ENCODE assay signal across 8 mouse cellular contexts in the genomic region with DNA sequence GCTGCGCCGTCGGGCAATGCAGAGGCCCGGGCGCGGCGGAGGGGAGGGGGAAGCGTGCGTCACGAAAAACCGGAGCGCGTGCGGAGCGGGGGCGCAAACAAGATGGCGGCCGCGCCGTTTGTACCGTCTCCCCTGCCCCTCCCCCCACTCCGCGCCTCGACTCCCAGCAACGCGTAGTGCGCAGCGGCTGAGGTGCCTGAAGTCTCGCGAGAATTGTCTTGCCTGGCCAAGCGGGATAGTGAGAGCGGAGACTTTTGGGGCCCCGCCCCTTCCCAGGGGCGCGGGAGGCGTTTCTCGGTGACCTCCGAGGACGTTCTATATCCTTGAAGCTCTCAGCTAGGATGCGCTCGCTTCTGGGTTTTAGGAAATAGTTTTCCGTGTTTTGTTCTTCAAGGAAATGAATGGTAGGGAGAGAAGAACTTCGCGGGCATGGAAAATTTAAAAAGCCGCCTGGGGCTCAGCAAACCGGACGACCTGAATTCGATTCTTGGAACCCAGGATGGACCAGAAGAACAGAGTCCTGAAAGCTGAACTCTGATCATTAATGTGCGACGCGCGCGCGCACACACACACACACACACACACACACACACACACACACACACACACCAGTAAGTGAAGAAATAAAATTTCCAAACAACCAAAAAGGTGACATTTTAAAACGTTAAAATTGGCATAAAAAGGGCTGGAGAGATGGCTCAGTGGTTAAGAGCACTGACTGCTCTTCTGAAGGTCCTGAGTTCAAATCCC. TPM values are rescaled to one million over a fixed set of nuclear protein-coding genes. Genes with fewer than 3 reads are reported as not detected.
DNase-seq lines count a peak whose midpoint lies in the region; ATAC-seq and TF ChIP-seq lines count a peak whose summit lies in the region.

No protein-coding gene starts in this region.

- TF ChIP-seq CTCF in C2C12 (IDR thresholded peaks at IDR 0.05; ENCODE audit: control insufficient read depth, insufficient read depth, insufficient read length): no peak
- TF ChIP-seq CTCF in brain, embryonic 14.5 days (IDR thresholded peaks at IDR 0.05; ENCODE audit: borderline replicate concordance, extremely low read depth, insufficient read depth, insufficient read length): no peak
- TF ChIP-seq CTCF in liver, adult 2 months (IDR thresholded peaks at IDR 0.05; ENCODE audit: low read depth, low read length): no peak

- H3K4me1 ChIP-seq in erythroblast, embryonic 14.5 days (ENCODE audit: control insufficient read depth): peaks cover 41% of the 10 kb centered on the region
- H3K4me1 ChIP-seq in heart, embryonic 11.5 days (ENCODE audit: control insufficient read depth, insufficient read depth, low read length): peaks cover 15% of the 10 kb centered on the region
- H3K4me1 ChIP-seq in kidney, embryonic 16.5 days (ENCODE audit: insufficient read depth, low read length): peaks cover 29% of the 10 kb centered on the region
- H3K4me1 ChIP-seq in liver, adult 2 months (ENCODE audit: control insufficient read depth, insufficient read depth, low read length): peaks cover 12% of the 10 kb centered on the region
- H3K4me1 ChIP-seq in stomach, embryonic 14.5 days (ENCODE audit: control insufficient read depth, insufficient read depth, low read length): peaks cover 10% of the 10 kb centered on the region; the same call in 1 of the 2 replicates

- peak overlapping the region; percentile 99 for H3K27ac ChIP-seq in heart, embryonic 11.5 days (ENCODE audit: low read depth, low read length)
- H3K27ac ChIP-seq in kidney, embryonic 16.5 days (ENCODE audit: low read length): peak overlapping the region; percentile 100
- H3K27ac ChIP-seq in liver, adult 2 months (replicated peaks; ENCODE audit: insufficient read depth, low read depth, low read length): peak overlapping the region; percentile 98
- peak overlapping the region; percentile 99 for H3K27ac ChIP-seq in stomach, embryonic 14.5 days (ENCODE audit: low read length)

- peaks cover 43% of the 10 kb centered on the region for H3K79me2 ChIP-seq in C2C12 (ENCODE audit: control insufficient read depth, insufficient read depth)
- H3K79me2 ChIP-seq in liver, adult 2 months (ENCODE audit: control insufficient read depth, insufficient read depth, low read length): peaks cover 17% of the 10 kb centered on the region; the same call in 1 of the 2 replicates
- H3K79me2 ChIP-seq in myocyte (ENCODE audit: control insufficient read depth, insufficient read depth): peaks cover 42% of the 10 kb centered on the region

- H3K79me3 ChIP-seq in C2C12 (ENCODE audit: low read depth): peaks cover 40% of the 10 kb centered on the region

- H3ac ChIP-seq in C2C12 (ENCODE audit: control insufficient read depth, insufficient read length, low read depth) (peak overlapping the region; percentile 77), myocyte (ENCODE audit: control insufficient read depth, insufficient read length) (peak overlapping the region; percentile 60)

- peak overlapping the region; percentile 88 for H3K4me2 ChIP-seq in heart, embryonic 11.5 days
- peak overlapping the region; percentile 77 for H3K4me2 ChIP-seq in kidney, embryonic 16.5 days (replicated peaks; ENCODE audit: low read depth, low read length)
- H3K4me2 ChIP-seq in myocyte (ENCODE audit: low read depth): peak overlapping the region; percentile 73
- H3K4me2 ChIP-seq in stomach, embryonic 14.5 days (replicated peaks; ENCODE audit: low read depth, low read length): peak overlapping the region; percentile 39

- H3K4me3 ChIP-seq in C2C12 (ENCODE audit: insufficient read depth, poor library complexity, severe bottlenecking) (peak overlapping the region; percentile 84), myocyte (peak overlapping the region; percentile 65)
- peak overlapping the region; percentile 88 for H3K4me3 ChIP-seq in erythroblast, embryonic 14.5 days (replicated peaks)
- peak overlapping the region; percentile 74 for H3K4me3 ChIP-seq in heart, embryonic 11.5 days (ENCODE audit: low read depth, low read length)
- peak overlapping the region; percentile 77 for H3K4me3 ChIP-seq in kidney, embryonic 16.5 days (ENCODE audit: low read length)
- peak overlapping the region; percentile 87 for H3K4me3 ChIP-seq in liver, adult 2 months (ENCODE audit: insufficient read depth, low read depth, low read length)
- H3K4me3 ChIP-seq in stomach, embryonic 14.5 days (ENCODE audit: low read depth, low read length): peak overlapping the region; percentile 69

- peak overlapping the region; percentile 99 for H3K9ac ChIP-seq in heart, embryonic 11.5 days (ENCODE audit: low read depth, low read length)
- peak overlapping the region; percentile 99 for H3K9ac ChIP-seq in kidney, embryonic 16.5 days (replicated peaks; ENCODE audit: low read length)
- H3K9ac ChIP-seq in liver, adult 2 months (ENCODE audit: low read depth, low read length): peak overlapping the region; percentile 98
- H3K9ac ChIP-seq in stomach, embryonic 14.5 days (replicated peaks; ENCODE audit: low read depth, low read length): peak overlapping the region; percentile 97

- WGBS in heart, embryonic 11.5 days (ENCODE audit: insufficient replicate concordance): 1% methylated on average over 54 of the region's 55 CpGs
- under 1% methylated on average over 49 of the region's 55 CpGs for WGBS in kidney, embryonic 16.5 days
- WGBS in liver, adult 2 months: under 1% methylated on average over 54 of the region's 55 CpGs
- whole genome bisulfite sequencing in stomach, embryonic 14.5 days: under 1% methylated on average over 46 of the region's 55 CpGs

- DNase-seq in brain, embryonic 14.5 days (ENCODE audit: low read depth): peak; percentile 99
- DNase-seq in liver, adult 2 months (ENCODE audit: extremely low read depth, low read depth, low spot score): peak; percentile 90

- ATAC-seq in heart, embryonic 11.5 days (replicated peaks; ENCODE audit: insufficient number of reproducible peaks, low FRiP score, low TSS enrichment): peak; percentile 96
- ATAC-seq in kidney, embryonic 16.5 days (ENCODE audit: low FRiP score, low TSS enrichment): peak; percentile 97
- ATAC-seq in stomach, embryonic 14.5 days (ENCODE audit: insufficient number of reproducible peaks, insufficient read depth, low FRiP score, low read depth): peak; percentile 97

- H3K27me3 ChIP-seq in C2C12 (ENCODE audit: control insufficient read depth, insufficient read depth, insufficient read length) (peaks cover 7% of the 10 kb centered on the region), myocyte (ENCODE audit: control insufficient read depth, insufficient read depth, insufficient read length) (no peaks in the 10 kb centered on the region)
- no peaks in the 10 kb centered on the region for H3K27me3 ChIP-seq in erythroblast, embryonic 14.5 days (ENCODE audit: control insufficient read depth)
- H3K27me3 ChIP-seq in heart, embryonic 11.5 days (ENCODE audit: control insufficient read depth, insufficient read depth, low read length): no peaks in the 10 kb centered on the region
- H3K27me3 ChIP-seq in kidney, embryonic 16.5 days (ENCODE audit: insufficient read depth, low read length): no peaks in the 10 kb centered on the region
- H3K27me3 ChIP-seq in liver, adult 2 months (ENCODE audit: control insufficient read depth, insufficient read depth, low read length): no peaks in the 10 kb centered on the region
- H3K27me3 ChIP-seq in stomach, embryonic 14.5 days (ENCODE audit: control insufficient read depth, insufficient read depth, low read length): no peaks in the 10 kb centered on the region

- H3K36me3 ChIP-seq in C2C12 (ENCODE audit: control insufficient read depth, insufficient read depth) (no peaks in the 10 kb centered on the region), myocyte (ENCODE audit: control insufficient read depth, insufficient read depth) (no peaks in the 10 kb centered on the region)
- H3K36me3 ChIP-seq in erythroblast, embryonic 14.5 days (ENCODE audit: control insufficient read depth): peaks cover 28% of the 10 kb centered on the region
- H3K36me3 ChIP-seq in heart, embryonic 11.5 days (ENCODE audit: control insufficient read depth, insufficient read depth, low read length): no peaks in the 10 kb centered on the region
- H3K36me3 ChIP-seq in kidney, embryonic 16.5 days (ENCODE audit: insufficient read depth, low read length): no peaks in the 10 kb centered on the region
- no peaks in the 10 kb centered on the region for H3K36me3 ChIP-seq in liver, adult 2 months (ENCODE audit: control insufficient read depth, insufficient read depth, low read length)
- no peaks in the 10 kb centered on the region for H3K36me3 ChIP-seq in stomach, embryonic 14.5 days (ENCODE audit: control insufficient read depth, insufficient read depth, low read length)

- no peaks in the 10 kb centered on the region for H3K9me3 ChIP-seq in erythroblast, embryonic 14.5 days (ENCODE audit: control insufficient read depth, low read length)
- no peaks in the 10 kb centered on the region for H3K9me3 ChIP-seq in heart, embryonic 11.5 days (replicated peaks; ENCODE audit: control insufficient read depth, low read length)
- H3K9me3 ChIP-seq in kidney, embryonic 16.5 days (ENCODE audit: low read length): no peaks in the 10 kb centered on the region
- no peaks in the 10 kb centered on the region for H3K9me3 ChIP-seq in stomach, embryonic 14.5 days (ENCODE audit: control insufficient read depth, low read depth, low read length)

- peak; percentile 52; the same call in 1 of the 2 replicates for TF ChIP-seq POLR2A in brain, embryonic 14.5 days (IDR thresholded peaks at IDR 0.05; ENCODE audit: borderline replicate concordance, extremely low read depth, insufficient read depth, insufficient read length, poor library complexity, severe bottlenecking)
- TF ChIP-seq POLR2A in liver, adult 2 months (IDR thresholded peaks at IDR 0.05; ENCODE audit: extremely low read depth, insufficient read depth, low read length): no peak
- peak; percentile 54 for TF ChIP-seq POLR2A in myocyte (IDR thresholded peaks at IDR 0.05; ENCODE audit: insufficient read length, low read depth)

RNA-seq across cellular contexts. Expression of a gene that starts 5.6 kb away (rescaled TPM):
- polyA plus RNA-seq in C2C12 (2012; fragmentation: generic; extraction: Trizol) (71.5 TPM), myocyte (2012; fragmentation: generic; extraction: Trizol) (44.3 TPM)
- 160 and 212 TPM in 2 replicates for polyA plus RNA-seq in brain, embryonic 14.5 days (2012; rRNA removed)
- polyA plus RNA-seq in erythroblast, embryonic 14.5 days (2012): 9.7 and 21.5 TPM in 2 replicates
- polyA plus RNA-seq in heart, embryonic 11.5 days (2014; fragmentation: Nextera tagmentation; extraction: Ambion mirVana): 105 and 117 TPM in 2 replicates
- 123 and 133 TPM in 2 replicates for polyA plus RNA-seq in kidney, embryonic 16.5 days (2015; fragmentation: Nextera tagmentation; extraction: Ambion mirVana)
- 21.5 and 25.2 TPM in 2 replicates for total RNA-seq in liver, adult 2 months (2014; rRNA removed)
- polyA plus RNA-seq in liver, adult 2 months (2012; rRNA removed): 70.3 and 73.6 TPM in 2 replicates
- 102 and 108 TPM in 2 replicates for polyA plus RNA-seq in stomach, embryonic 14.5 days (2014; fragmentation: Nextera tagmentation; extraction: Ambion mirVana)

RNA-seq across cellular contexts. Expression of a gene that starts 28.9 kb away (rescaled TPM):
- polyA plus RNA-seq in C2C12 (2012; fragmentation: generic; extraction: Trizol) (0.01 TPM), myocyte (2012; fragmentation: generic; extraction: Trizol) (0.02 TPM)
- polyA plus RNA-seq in brain, embryonic 14.5 days (2012; rRNA removed): 21.8 and 39.8 TPM in 2 replicates
- polyA plus RNA-seq in erythroblast, embryonic 14.5 days (2012): 0.01 and 0.04 TPM in 2 replicates
- polyA plus RNA-seq in heart, embryonic 11.5 days (2014; fragmentation: Nextera tagmentation; extraction: Ambion mirVana): 1.2 and 1.6 TPM in 2 replicates
- 0.41 and 0.54 TPM in 2 replicates for polyA plus RNA-seq in kidney, embryonic 16.5 days (2015; fragmentation: Nextera tagmentation; extraction: Ambion mirVana)
- total RNA-seq in liver, adult 2 months (2014; rRNA removed): 0.65 and 1.0 TPM in 2 replicates
- polyA plus RNA-seq in liver, adult 2 months (2012; rRNA removed): 0.40 and 0.65 TPM in 2 replicates
- polyA plus RNA-seq in stomach, embryonic 14.5 days (2014; fragmentation: Nextera tagmentation; extraction: Ambion mirVana): 0.88 and 1.7 TPM in 2 replicates

Comparison
In these comparisons a context has a peak if more than half of its experiments do, and no peak if none do; other contexts are left out.
1. Peak in every context shown above with its lines: DNase-seq, ATAC-seq, H3K4me3 ChIP-seq and H3K27ac ChIP-seq.